Mouse (Mus musculus) ovary, postnatal 10 days (tissue): ENCODE measurements around the gene Gm7298.
"Not testable (repeated sequence)": the region's sequence is repeated elsewhere in the genome, so short reads cannot be mapped to it uniquely, and the experiment has no call there.

ENCODE experiments used
- DNase-seq: peaks from one replicate; pipeline ENCODE4 v3.0.0; 2022; ENCODE audit warnings: low spot score

Gm7298 gene

DNA sequence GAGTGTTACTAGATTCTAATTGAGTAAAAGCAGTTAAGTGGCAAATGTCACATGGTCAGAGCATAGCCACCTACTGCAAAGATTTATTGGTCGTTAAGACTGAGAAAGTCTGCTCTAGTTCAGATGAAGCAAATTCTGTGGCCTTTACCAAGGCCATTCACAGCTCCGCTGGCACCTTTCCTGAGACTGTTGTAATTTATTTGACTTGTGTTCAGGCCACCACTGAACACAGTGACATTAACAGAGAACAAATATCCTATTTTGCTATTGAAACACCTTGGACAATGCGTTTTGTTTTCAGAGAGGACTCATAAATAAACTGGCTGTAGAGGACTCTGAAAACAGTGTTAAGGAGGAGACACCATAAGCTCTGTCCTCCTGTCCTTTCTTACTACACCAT, at the start of gene Gm7298:
Gm7298 (plus strand) TSS at position 301 of the 400 bp plus-strand sequence.
- no peak for DNase-seq

GRCm38 (mm10) chr6:121828034-121828433, 95.3 kb downstream of the Gm7298 start:
- no peak for DNase-seq

DNA sequence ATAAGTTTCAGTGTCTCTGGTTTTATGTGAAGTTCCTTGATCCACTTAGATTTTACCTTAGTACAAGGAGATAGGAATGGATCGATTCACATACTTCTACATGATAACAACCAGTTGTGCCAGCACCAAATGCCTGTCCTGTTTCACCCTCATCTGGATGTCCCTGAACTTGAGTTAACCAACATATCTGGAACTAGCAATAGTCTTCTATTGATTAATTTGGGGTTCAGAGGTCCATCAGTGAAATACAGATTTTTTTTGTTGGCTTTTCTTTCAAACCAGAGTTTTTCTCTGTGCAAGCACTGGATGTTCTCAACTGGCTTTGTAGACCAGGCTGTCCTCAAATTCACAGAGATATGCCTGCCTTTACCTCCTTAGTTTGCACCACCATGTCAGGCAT, 103.6 kb downstream of the Gm7298 start:
- no peak for DNase-seq

- DNase-seq: not testable (repeated sequence)
Measured at GRCm38 (mm10) chr6:121838271-121838670, 105.5 kb downstream of the Gm7298 start, which contains the start of gene Mug1. Mug1 (plus strand) TSS chr6:121838541.
